9 mouse cellular contexts compared by ENCODE assay signal in genomic region chr13:20353862-20354603, GRCm38 (mm10).
A peak's percentile ranks its signal among the peaks of the same experiment; 100 is the strongest.
DNase-seq lines count a peak whose midpoint lies in the region; ATAC-seq and TF ChIP-seq lines count a peak whose summit lies in the region.
"Had no signal": no experiment of that assay in that cellular context is flagged by ENCODE, and none has a peak within 500 bp of the region (broad histone marks: within the 10 kb centered on the region; RNA-seq: fewer than 3 reads in every experiment).

No protein-coding gene starts in this region.

- H3K9ac ChIP-seq in ES-E14 (ENCODE audit: insufficient read depth, low read depth, low read length, poor library complexity, severe bottlenecking) = no peak overlapping the region
- no peak overlapping the region for H3K9ac ChIP-seq in midbrain, embryonic 12.5 days (replicated peaks)

- no peaks in the 10 kb centered on the region for H3K9me3 ChIP-seq in ES-E14 (ENCODE audit: control insufficient read depth, insufficient read depth, low read depth, low read length)
- no peaks in the 10 kb centered on the region for H3K9me3 ChIP-seq in midbrain, embryonic 12.5 days

- H3K27me3 ChIP-seq in midbrain, embryonic 12.5 days = no peaks in the 10 kb centered on the region

- no peaks in the 10 kb centered on the region for H3K36me3 ChIP-seq in ES-E14 (ENCODE audit: control insufficient read depth, insufficient read depth, low read length, poor library complexity, severe bottlenecking)
- H3K36me3 ChIP-seq in midbrain, embryonic 12.5 days = no peaks in the 10 kb centered on the region

- ATAC-seq in midbrain, embryonic 12.5 days (ENCODE audit: low FRiP score, low read depth) = peak; percentile 47

- in situ Hi-C loops in ES-E14 (cut with MboI; ENCODE audit: low sequenced_read_pairs in 2 of 2, unreplicated experiment in 2 of 2) = no loop called here

- DNase-seq in embryo, embryonic 11 days = peak; percentile 42
- DNase-seq in embryo, embryonic 9.5 days (ENCODE audit: extremely low spot score) = no peak
- DNase-seq in ES-E14 (ENCODE audit: low read depth, low spot score) = peak; percentile 19
- peak; percentile 33 to 35 for DNase-seq in frontal cortex, postnatal 10 days (ENCODE audit: low spot score in 2 of 2)
- DNase-seq in spleen, postnatal 10 days (ENCODE audit: low spot score in 2 of 2) = no peak
- no peak for DNase-seq in ovary, postnatal 36 days (ENCODE audit: low spot score)
- no peak for DNase-seq in kidney, postnatal 36 days
- DNase-seq: gastrocnemius, postnatal 10 days had no signal

- no peak overlapping the region for H3K27ac ChIP-seq in ES-E14 (ENCODE audit: insufficient read depth, low read depth, low read length, poor library complexity, severe bottlenecking)
- H3K27ac ChIP-seq in midbrain, embryonic 12.5 days (replicated peaks) = peak overlapping the region; percentile 61; the same call in 1 of the 2 replicates

- H3K4me2 ChIP-seq in midbrain, embryonic 12.5 days (replicated peaks) = no peak overlapping the region

- H3K4me1 ChIP-seq in ES-E14 (ENCODE audit: control insufficient read depth in 2 of 2, insufficient read depth in 2 of 2, low read length in 2 of 2, poor library complexity in 1 of 2) = peaks cover 0 to 2% of the 10 kb centered on the region in 2 experiments; a peak in 1 of 4 replicates
- H3K4me1 ChIP-seq in midbrain, embryonic 12.5 days = peaks cover 21% of the 10 kb centered on the region

- H3K4me3 ChIP-seq in ES-E14 (ENCODE audit: insufficient read depth in 1 of 2, low read depth in 1 of 2, low read length in 2 of 2, poor library complexity in 1 of 2, severe bottlenecking in 1 of 2) = no peak overlapping the region
- H3K4me3 ChIP-seq in midbrain, embryonic 12.5 days = no peak overlapping the region

- 46% methylated on average over 10 of the region's 10 CpGs for WGBS in midbrain, embryonic 12.5 days

TF ChIP-seq in ES-E14, 5 proteins besides CTCF, POLR2A, EP300 and RAD21:
- TF ChIP-seq HCFC1 (IDR thresholded peaks at IDR 0.05; ENCODE audit: borderline replicate concordance, insufficient read depth, low read length) = no peak
- TF ChIP-seq ZNF384 (IDR thresholded peaks at IDR 0.05; ENCODE audit: low read depth, low read length) = no peak
- no peak for TF ChIP-seq ZC3H11A (IDR thresholded peaks at IDR 0.05; ENCODE audit: borderline replicate concordance, low read depth, low read length)
- TF ChIP-seq CHD2 (IDR thresholded peaks at IDR 0.05; ENCODE audit: low read depth, low read length) = no peak

Comparison
In these comparisons a context has a peak if more than half of its experiments do, and no peak if none do; other contexts are left out.
1. DNase-seq: peak in embryo, embryonic 11 days (single experiment), ES-E14 (single experiment) and frontal cortex, postnatal 10 days (2 of 2); none in embryo, embryonic 9.5 days (single experiment), spleen, postnatal 10 days (0 of 2), ovary, postnatal 36 days (single experiment) and kidney, postnatal 36 days (0 of 2).